Mouse (Mus musculus) testis, adult 2 months (tissue): ENCODE measurements around the gene Trmt10a. TPM values are rescaled to one million over a fixed set of nuclear protein-coding genes. Genes with fewer than 3 reads are reported as not detected.
A peak's percentile ranks its signal among the peaks of the same experiment; 100 is the strongest.

Experiments
- H3K27ac ChIP-seq: fragments of 200-500 bp; 2 replicates; pipeline ENCODE4 v1.5.1; 2012; ENCODE audit warnings: low read depth, low read length; ENCODE audit not compliant: control insufficient read depth, insufficient read depth
- H3K27me3 ChIP-seq: fragments of 200-500 bp; 2 replicates; pipeline ENCODE4 v1.6.1; 2012; ENCODE audit warnings: mild to moderate bottlenecking, low read length, moderate library complexity; ENCODE audit not compliant: control insufficient read depth, insufficient read depth
- H3K36me3 ChIP-seq: fragments of 200-500 bp; 2 replicates; pipeline ENCODE4 v1.6.1; 2012; ENCODE audit warnings: mild to moderate bottlenecking, low read length; ENCODE audit not compliant: control insufficient read depth, insufficient read depth
- H3K4me1 ChIP-seq: fragments of 200-500 bp; 2 replicates; pipeline ENCODE4 v1.6.1; 2012; ENCODE audit warnings: low read length; ENCODE audit not compliant: control insufficient read depth, insufficient read depth
- H3K4me3 ChIP-seq: fragments of 200-500 bp; 2 replicates; pipeline ENCODE4 v1.5.1; 2012; ENCODE audit warnings: low read depth, mild to moderate bottlenecking, low read length, moderate library complexity, mixed read lengths; ENCODE audit not compliant: control insufficient read depth
- CTCF ChIP-seq: fragments of 200-500 bp; IDR thresholded peaks from 2 replicates; pipeline ENCODE4 v1.5.1; 2012; ENCODE audit warnings: low read depth, mild to moderate bottlenecking, inconsistent platforms, low read length, moderate library complexity; ENCODE audit not compliant: control insufficient read depth, insufficient read depth, insufficient replicate concordance
- POLR2A ChIP-seq: fragments of 200-500 bp; IDR thresholded peaks from 2 replicates; pipeline ENCODE4 v1.6.1; 2012; ENCODE audit warnings: low read depth, mild to moderate bottlenecking, inconsistent platforms, low read length, moderate library complexity; ENCODE audit not compliant: control insufficient read depth
- polyA plus RNA-seq: library from polyadenylated mRNA; depleted of rRNA; stranded (reverse); fragments of >200 nt; gene quantifications from 2 replicates; pipeline ENCODE4 v1.2.3, GENCODE M21; 2012; rRNA removed

Trmt10a gene
- polyA plus RNA-seq, 1 experiment: 37.1 TPM

- H3K36me3 ChIP-seq: no peaks in the 10 kb centered on the region
- TF ChIP-seq CTCF (no peak), POLR2A (no peak)
- no peak overlapping the region for H3K27ac ChIP-seq
- peaks cover 9% of the 10 kb centered on the region for H3K4me1 ChIP-seq
- H3K4me3 ChIP-seq: peak overlapping the region; percentile 64
- H3K27me3 ChIP-seq: no peaks in the 10 kb centered on the region
Observed at GRCm38 (mm10) chr3:138197556-138197955, 54.3 kb downstream of the Trmt10a start.

- H3K4me3 ChIP-seq: peak overlapping the region; percentile 69
Observed at GRCm38 (mm10) chr3:138197973-138198721, 54.9 kb downstream of the Trmt10a start.

GRCm38 (mm10) chr3:138198722-138199068 lies 55.4 kb downstream of the Trmt10a start:
- peaks cover 9% of the 10 kb centered on the region for H3K4me1 ChIP-seq
- H3K36me3 ChIP-seq: no peaks in the 10 kb centered on the region
- H3K27me3 ChIP-seq: no peaks in the 10 kb centered on the region
- H3K27ac ChIP-seq: no peak overlapping the region
- TF ChIP-seq CTCF: no peak
- no peak for TF ChIP-seq POLR2A
- no peak overlapping the region for H3K4me3 ChIP-seq

More at GRCm38 (mm10) chr3:138197973-138198721, 54.9 kb downstream of the Trmt10a start:
- TF ChIP-seq CTCF (peak; percentile 69), POLR2A (no peak)
- no peaks in the 10 kb centered on the region for H3K36me3 ChIP-seq
- no peak overlapping the region for H3K27ac ChIP-seq
- H3K4me1 ChIP-seq: peaks cover 9% of the 10 kb centered on the region
- H3K27me3 ChIP-seq: no peaks in the 10 kb centered on the region

GRCm38 (mm10) chr3:138208821-138209220 lies 65.6 kb downstream of the Trmt10a start:
- no peak overlapping the region for H3K4me3 ChIP-seq
- no peaks in the 10 kb centered on the region; the same call in 1 of the 2 replicates for H3K4me1 ChIP-seq
- H3K27me3 ChIP-seq: no peaks in the 10 kb centered on the region
- no peak overlapping the region for H3K27ac ChIP-seq
- TF ChIP-seq CTCF: no peak
- no peak for TF ChIP-seq POLR2A
- H3K36me3 ChIP-seq: no peaks in the 10 kb centered on the region

Other genes starting within 250 kb of the Trmt10a start
- gene Lamtor3, start 224.9 kb upstream of the Trmt10a start, polyA plus RNA-seq: 12.9 and 15.0 TPM in 2 replicates
- 24.9 and 26.6 TPM in 2 replicates for gene Dapp1, start 161.9 kb upstream of the Trmt10a start, polyA plus RNA-seq
- 0.01 TPM in 1 of 2 replicates, not detected in the other for gene 1110002E22Rik, start 78.4 kb upstream of the Trmt10a start, polyA plus RNA-seq
- gene Gm5105, start 76.1 kb upstream of the Trmt10a start, polyA plus RNA-seq: not detected in 2 replicates
- gene Mttp, start 1.5 kb downstream of the Trmt10a start, polyA plus RNA-seq: 8.2 and 10.9 TPM in 2 replicates
- 93.6 and 96.6 TPM in 2 replicates for gene 4930579F01Rik, start 50.4 kb downstream of the Trmt10a start, polyA plus RNA-seq
- 4.7 and 4.8 TPM in 2 replicates for gene Adh7, start 74.3 kb downstream of the Trmt10a start, polyA plus RNA-seq
- 6.5 and 13.5 TPM in 2 replicates for gene Adh1, start 117.5 kb downstream of the Trmt10a start, polyA plus RNA-seq
- gene Adh6a, start 169.8 kb downstream of the Trmt10a start, polyA plus RNA-seq: not detected in 2 replicates
- 0.05 and 0.17 TPM in 2 replicates for gene Adh6b, start 198.3 kb downstream of the Trmt10a start, polyA plus RNA-seq